Mouse (Mus musculus) CH12.LX (cell line): ENCODE measurements at regions not wholly inside any gene's neighbourhood (a gene's known extent, or its start where the extent isn't known, plus 50 kb on each side); places are given as distances from the start of the nearest gene placed in this dataset.

Source experiments
- DNase-seq: peaks from one replicate; pipeline ENCODE4 v3.0.0-alpha.2; 2013; ENCODE audit errors: extremely low read depth
- H3K27ac ChIP-seq: 2 replicates; pipeline ENCODE4 v1.5.1; 2012; ENCODE audit warnings: low read depth, mild to moderate bottlenecking, control low read depth, moderate library complexity; ENCODE audit not compliant: insufficient read depth
- H3K27me3 ChIP-seq: replicated peaks from 2 replicates; pipeline ENCODE3; 2012; ENCODE audit warnings: inconsistent platforms
- H3K36me3 ChIP-seq, 2 experiments: replicated peaks in 1 of 2; 2 replicates each; pipeline versions ENCODE3 to v1.6.1; 2012; ENCODE audit warnings: inconsistent platforms in 1 of 2, low read length in 1 of 2, mild to moderate bottlenecking in 1 of 2, mixed read lengths in 1 of 2, moderate library complexity in 1 of 2; ENCODE audit not compliant: control insufficient read depth in 1 of 2, insufficient read depth in 1 of 2
- H3K4me1 ChIP-seq, 2 experiments: 2 replicates each; pipeline ENCODE4 v1.6.1; 2012; ENCODE audit warnings: inconsistent platforms in 1 of 2, moderate library complexity in 1 of 2; ENCODE audit not compliant: insufficient read depth in 2 of 2, control insufficient read depth in 1 of 2
- H3K4me2 ChIP-seq: 2 replicates; pipeline ENCODE4 v1.6.1; 2012; ENCODE audit warnings: low read depth, mild to moderate bottlenecking, control low read depth; ENCODE audit not compliant: poor library complexity, insufficient read depth, severe bottlenecking
- H3K4me3 ChIP-seq, 3 experiments: fragments of 150-350 bp in 1 of 3; sonication (generic) in 1 of 3; replicated peaks in 1 of 3; 2 replicates each; pipeline versions ENCODE3 to v1.5.1; 2011 to 2012; ENCODE audit warnings: low read depth in 2 of 3, low read length in 2 of 3, mild to moderate bottlenecking in 2 of 3, moderate library complexity in 2 of 3, control low read depth in 1 of 3, improper control_type of control experiment in 1 of 3, inconsistent platforms in 1 of 3, mixed read lengths in 1 of 3; ENCODE audit not compliant: poor library complexity in 1 of 3
- H3K79me2 ChIP-seq: replicated peaks from 2 replicates; pipeline ENCODE4 v1.6.1; 2012; ENCODE audit warnings: mild to moderate bottlenecking, moderate library complexity; ENCODE audit not compliant: control insufficient read depth, poor library complexity, insufficient read depth, severe bottlenecking; ENCODE audit errors: extremely low read depth
- H3K9ac ChIP-seq: 2 replicates; pipeline ENCODE4 v1.6.1; 2012; ENCODE audit warnings: low read depth, mild to moderate bottlenecking, control low read depth, moderate library complexity; ENCODE audit not compliant: insufficient read depth
- H3K9me3 ChIP-seq: replicated peaks from 2 replicates; pipeline ENCODE3; 2012; ENCODE audit warnings: low read length, inconsistent platforms, mixed read lengths
- BHLHE40 ChIP-seq: IDR thresholded peaks from 2 replicates; pipeline ENCODE4 v1.6.1; 2011; ENCODE audit warnings: mild to moderate bottlenecking, low read depth, low read length, improper control_type of control experiment
- CHD1 ChIP-seq: IDR thresholded peaks from 2 replicates; pipeline ENCODE4 v1.6.1; 2012; ENCODE audit warnings: low read depth, low read length, improper control_type of control experiment, inconsistent platforms
- CHD2 ChIP-seq: IDR thresholded peaks from 2 replicates; pipeline ENCODE4 v1.6.1; 2011; ENCODE audit warnings: low read length, improper control_type of control experiment
- E2F4 ChIP-seq: IDR thresholded peaks from 2 replicates; pipeline ENCODE4 v1.6.1; 2011; ENCODE audit warnings: low read depth, low read length, improper control_type of control experiment; ENCODE audit not compliant: insufficient replicate concordance
- EP300 ChIP-seq: IDR thresholded peaks from 2 replicates; pipeline ENCODE4 v1.6.1; 2011; ENCODE audit warnings: low read length, improper control_type of control experiment
- ETS1 ChIP-seq: conservative IDR thresholded peaks from 2 replicates; pipeline ENCODE4 v1.6.1; 2012; ENCODE audit warnings: low read depth, mild to moderate bottlenecking, inconsistent platforms, low read length, improper control_type of control experiment, moderate library complexity
- GABPA ChIP-seq: IDR thresholded peaks from 2 replicates; pipeline ENCODE4 v1.6.1; 2012; ENCODE audit warnings: low read depth, low read length, improper control_type of control experiment, inconsistent platforms; ENCODE audit not compliant: insufficient replicate concordance
- JUN ChIP-seq: IDR thresholded peaks from 2 replicates; pipeline ENCODE4 v1.6.1; 2011; ENCODE audit warnings: low read depth, mild to moderate bottlenecking, low read length, improper control_type of control experiment, moderate library complexity; ENCODE audit not compliant: insufficient read depth
- MAFK ChIP-seq: IDR thresholded peaks from 2 replicates; pipeline ENCODE4 v1.6.1; 2011; ENCODE audit warnings: low read length, improper control_type of control experiment; ENCODE audit not compliant: insufficient replicate concordance
- MXI1 ChIP-seq: IDR thresholded peaks from 2 replicates; pipeline ENCODE4 v1.6.1; 2011; ENCODE audit warnings: mild to moderate bottlenecking, low read depth, low read length, improper control_type of control experiment
- NELFE ChIP-seq: IDR thresholded peaks from 2 replicates; pipeline ENCODE4 v1.6.1; 2011; ENCODE audit warnings: low read depth, low read length, improper control_type of control experiment
- NRF1 ChIP-seq: IDR thresholded peaks from 2 replicates; pipeline ENCODE4 v1.6.1; 2014; ENCODE audit warnings: low read depth, mild to moderate bottlenecking, inconsistent platforms, low read length, improper control_type of control experiment, moderate library complexity
- POLR2A ChIP-seq: IDR thresholded peaks from 2 replicates; pipeline ENCODE4 v1.6.1; 2011; ENCODE audit warnings: low read depth, mild to moderate bottlenecking, improper control_type of control experiment, low read length
- POLR2AphosphoS2 ChIP-seq: IDR thresholded peaks from 2 replicates; pipeline ENCODE4 v1.6.1; 2011; ENCODE audit warnings: low read depth, low read length, improper control_type of control experiment
- RAD21 ChIP-seq: IDR thresholded peaks from 2 replicates; pipeline ENCODE4 v1.6.1; 2011; ENCODE audit warnings: low read depth, mild to moderate bottlenecking, low read length, improper control_type of control experiment, moderate library complexity
- SIN3A ChIP-seq: IDR thresholded peaks from 2 replicates; pipeline ENCODE4 v1.6.1; 2012; ENCODE audit warnings: low read length, improper control_type of control experiment, inconsistent platforms
- ZMIZ1 ChIP-seq: IDR thresholded peaks from 2 replicates; pipeline ENCODE4 v1.6.1; 2012; ENCODE audit warnings: low read depth, mild to moderate bottlenecking, inconsistent platforms, low read length, improper control_type of control experiment
- ZNF384 ChIP-seq: IDR thresholded peaks from 2 replicates; pipeline ENCODE4 v1.6.1; 2012; ENCODE audit warnings: low read depth, low read length, improper control_type of control experiment, inconsistent platforms
- dilution Hi-C: fragments of 300-500 bp; cut with MboI; formaldehyde crosslinking; loops from 2 replicates; pipeline ENCODE4 v1.14.3; 2020; ENCODE audit warnings: low sequenced_read_pairs; ENCODE audit not compliant: extremely low pct_unique_long_range_greater_than_20kb, extremely low pct_ligation_motif_present
- in situ Hi-C: fragments of 300-500 bp; cut with MboI; formaldehyde crosslinking; loops from 3 replicates; pipeline ENCODE4 v1.14.3; 2019; ENCODE audit warnings: low sequenced_read_pairs, low pct_ligation_motif_present, low pct_unique_long_range_greater_than_20kb, mixed read lengths

DNA sequence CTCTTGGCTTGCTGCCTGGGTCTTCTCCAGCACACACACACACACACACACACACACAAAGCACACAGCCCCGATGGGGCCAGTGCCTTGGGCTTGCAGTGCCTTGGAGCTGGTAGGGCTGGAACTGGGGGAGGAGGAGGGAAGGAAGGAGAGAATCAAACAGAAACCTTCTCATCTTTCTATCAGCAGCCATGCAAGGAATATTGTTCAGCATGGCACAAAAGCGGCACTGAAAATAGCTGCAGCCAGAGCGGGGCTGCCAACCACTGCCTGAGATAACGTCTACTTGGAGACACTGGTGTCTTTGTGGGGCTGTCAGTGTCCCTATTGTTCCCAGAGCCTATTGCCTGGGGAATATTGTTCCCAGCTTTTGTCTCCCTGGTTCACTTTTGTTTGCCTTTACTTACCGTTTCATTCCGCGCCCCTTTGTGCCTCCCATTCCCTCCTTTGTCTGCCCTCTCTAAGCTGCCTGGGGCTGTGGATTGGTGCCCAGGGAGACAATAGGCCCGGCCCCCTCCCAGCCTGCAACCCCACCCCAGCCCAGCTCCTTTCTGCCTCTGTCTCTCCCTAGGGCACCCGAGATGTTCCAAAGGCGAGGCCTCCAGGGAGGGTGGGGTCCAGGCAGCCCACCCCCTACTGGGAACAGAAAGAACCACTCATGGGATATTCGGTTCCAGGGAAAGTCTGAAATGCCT is 68.3 kb upstream of the Sox13 start:
- H3K79me2 ChIP-seq = no peaks in the 10 kb centered on the region
- no peaks in the 10 kb centered on the region for H3K9me3 ChIP-seq
- H3K9ac ChIP-seq = no peak overlapping the region
- H3K36me3 ChIP-seq = no peaks in the 10 kb centered on the region
- TF ChIP-seq CHD2 = no peak
- TF ChIP-seq MAFK = no peak
- TF ChIP-seq JUN = no peak
- TF ChIP-seq EP300 = no peak
- no peak for TF ChIP-seq POLR2AphosphoS2
- no peak overlapping the region for H3K4me3 ChIP-seq
- peaks cover 71% of the 10 kb centered on the region for H3K27me3 ChIP-seq
- in situ Hi-C loops = no loop called here
- no peak overlapping the region for H3K27ac ChIP-seq
- DNase-seq = no peak
- dilution Hi-C loops = no loop called here
- peaks cover 0 to 8% of the 10 kb centered on the region in 2 experiments; a peak in 2 of 4 replicates for H3K4me1 ChIP-seq
- no peak overlapping the region for H3K4me2 ChIP-seq

DNA sequence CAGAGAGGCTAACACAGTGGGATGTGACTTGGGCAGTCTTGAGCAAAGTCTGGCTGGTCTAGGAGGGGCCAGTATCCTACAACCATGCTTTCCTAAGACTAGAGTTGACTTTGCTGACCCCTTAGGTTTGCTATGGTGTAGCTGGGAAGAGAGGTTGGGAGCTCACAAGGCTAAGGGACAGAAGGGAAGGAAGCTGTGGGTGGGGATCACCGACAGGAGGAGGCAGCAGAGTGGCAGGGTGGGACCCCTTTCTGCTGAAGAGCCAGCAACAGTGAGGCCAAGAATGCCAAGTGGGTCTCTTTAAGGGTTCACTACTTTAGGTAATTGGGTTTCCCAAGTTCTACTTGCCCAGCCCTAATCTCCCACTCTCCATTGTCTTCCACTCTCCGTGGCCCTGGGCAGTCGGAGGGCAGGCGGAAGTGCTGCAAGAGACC is 67.7 kb upstream of the Sox13 start:
- no peak overlapping the region for H3K27ac ChIP-seq
- no peak for DNase-seq
- peaks cover 0 to 8% of the 10 kb centered on the region in 2 experiments; a peak in 2 of 4 replicates for H3K4me1 ChIP-seq
- no peaks in the 10 kb centered on the region for H3K36me3 ChIP-seq
- no peak overlapping the region for H3K4me2 ChIP-seq
- peaks cover 72% of the 10 kb centered on the region for H3K27me3 ChIP-seq
- in situ Hi-C loops = no loop called here
- H3K9ac ChIP-seq = no peak overlapping the region
- no peaks in the 10 kb centered on the region for H3K79me2 ChIP-seq
- TF ChIP-seq CHD2 (no peak), E2F4 (no peak), POLR2A (no peak), BHLHE40 (no peak), RAD21 (no peak), ZNF384 (no peak), CHD1 (no peak), ZMIZ1 (no peak), MXI1 (no peak), NELFE (no peak), GABPA (no peak), NRF1 (no peak), JUN (no peak), ETS1 (no peak), SIN3A (no peak)
- dilution Hi-C loops = no loop called here
- no peaks in the 10 kb centered on the region for H3K9me3 ChIP-seq
- no peak overlapping the region for H3K4me3 ChIP-seq
